Mouse (Mus musculus): ENCODE data around the gene Ensa.

Ensa gene

DNA sequence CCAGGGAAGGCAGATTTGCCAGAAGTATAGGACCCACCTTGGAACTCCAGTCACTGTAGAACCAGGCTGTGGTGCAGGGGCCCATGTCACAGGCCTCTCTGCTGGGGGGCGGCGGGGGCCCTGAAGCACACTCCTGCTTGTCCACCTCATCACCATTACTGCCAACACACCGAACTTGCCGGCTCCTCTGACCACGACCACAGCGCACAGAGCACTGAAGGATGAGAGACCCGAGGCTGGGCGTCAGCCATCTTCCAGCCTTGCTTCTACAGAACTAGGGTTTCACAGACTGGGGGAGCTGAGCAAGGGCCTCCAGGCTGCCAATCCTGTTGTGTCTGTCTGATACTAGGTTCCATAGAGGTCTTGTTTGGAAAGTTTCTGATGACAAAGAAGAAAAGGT is 54.8 kb downstream of the Ensa start:
- no peak for DNase-seq (ENCODE audit: low spot score)

DNA sequence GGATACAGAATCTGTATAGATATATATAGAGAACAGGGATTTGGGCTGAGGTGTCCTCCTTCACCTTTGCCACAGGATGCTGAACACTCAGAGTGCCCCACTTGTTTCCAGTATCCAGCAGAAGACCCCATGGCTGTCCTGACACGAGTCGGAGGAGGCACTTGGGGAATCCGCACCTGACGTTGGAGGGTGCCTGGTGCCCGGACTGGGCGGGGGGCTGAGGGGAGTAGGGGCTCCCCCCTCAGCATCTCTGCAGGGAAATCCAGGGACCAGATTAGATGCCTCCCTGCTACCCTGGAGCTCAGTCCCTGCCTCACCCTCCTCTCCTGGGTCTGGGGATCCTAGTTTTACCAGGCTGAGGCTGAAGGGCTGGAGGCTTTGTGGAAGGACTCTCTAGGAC is 55.9 kb downstream of the Ensa start:
- DNase-seq (ENCODE audit: low spot score), result no peak

DNA sequence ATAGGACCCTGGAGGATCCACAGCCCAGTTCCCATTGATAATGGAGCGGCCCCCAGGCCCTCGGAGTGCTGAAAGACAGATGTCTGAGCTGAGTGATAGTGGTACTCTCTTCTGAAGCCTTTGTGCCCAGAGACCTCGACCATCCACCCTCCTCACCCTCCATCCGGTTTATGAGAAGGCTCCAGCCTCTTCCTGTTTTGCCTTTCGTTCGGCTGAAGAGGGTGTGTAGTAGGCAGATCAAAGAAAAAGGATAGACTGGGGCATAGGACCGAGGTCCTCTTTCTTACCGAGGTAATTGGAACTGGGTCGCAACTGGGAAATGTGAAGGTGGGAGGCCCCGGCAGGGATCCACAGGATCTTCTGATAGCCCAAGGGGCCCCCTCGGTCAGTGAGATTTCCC is 56.6 kb downstream of the Ensa start:
- DNase-seq (ENCODE audit: low spot score), result no peak
